Mouse (Mus musculus) lung, postnatal 10 days (tissue): ENCODE measurements at regions not wholly inside any gene's neighbourhood (a gene's known extent, or its start where the extent isn't known, plus 50 kb on each side); places are given as distances from the start of the nearest gene placed in this dataset.
A peak's percentile ranks its signal among the peaks of the same experiment; 100 is the strongest.
"Not testable (repeated sequence)": the region's sequence is repeated elsewhere in the genome, so short reads cannot be mapped to it uniquely, and the experiment has no call there.

Source experiments
- DNase-seq: peaks from one replicate; pipeline ENCODE4 v3.0.0; 2021

DNA sequence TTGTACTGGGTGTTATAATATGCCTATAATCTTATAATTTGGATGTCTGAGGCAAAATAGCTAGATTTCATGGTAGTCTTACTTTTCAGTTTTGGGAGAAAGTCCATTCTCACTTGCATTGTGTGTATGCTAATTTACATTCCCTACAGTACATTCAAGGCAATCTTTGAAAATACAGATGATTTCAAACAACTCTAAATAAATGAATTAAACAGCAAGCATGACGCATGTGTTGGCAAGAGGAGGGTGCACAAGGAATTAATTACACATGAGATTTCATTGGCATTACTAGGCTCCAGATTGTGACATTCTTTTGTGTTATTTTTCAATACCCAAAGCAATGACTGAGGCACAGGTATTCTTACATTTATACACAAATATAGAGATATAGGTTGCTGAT, 495.2 kb upstream of the Cypt12 start:
- no peak for DNase-seq

DNA sequence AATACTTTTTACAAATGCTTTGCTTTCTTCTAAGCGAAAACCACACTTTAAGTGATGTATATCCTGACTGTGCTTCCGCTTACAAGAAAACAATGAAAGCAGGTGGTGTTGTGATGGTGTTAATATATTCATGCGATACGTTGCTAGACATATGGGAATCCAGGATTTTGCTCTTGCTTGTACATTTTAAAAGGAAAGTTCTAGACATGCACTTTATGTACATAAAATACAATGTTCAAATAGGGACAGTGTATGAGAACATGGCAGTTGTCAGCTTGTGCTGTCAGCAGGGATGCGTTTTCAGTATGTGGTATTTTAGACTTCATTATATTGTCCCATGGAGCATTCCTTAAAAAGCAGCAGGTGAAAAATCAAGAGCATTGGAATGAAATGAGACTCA, 487.7 kb upstream of the Cypt12 start:
- DNase-seq, result no peak

DNA sequence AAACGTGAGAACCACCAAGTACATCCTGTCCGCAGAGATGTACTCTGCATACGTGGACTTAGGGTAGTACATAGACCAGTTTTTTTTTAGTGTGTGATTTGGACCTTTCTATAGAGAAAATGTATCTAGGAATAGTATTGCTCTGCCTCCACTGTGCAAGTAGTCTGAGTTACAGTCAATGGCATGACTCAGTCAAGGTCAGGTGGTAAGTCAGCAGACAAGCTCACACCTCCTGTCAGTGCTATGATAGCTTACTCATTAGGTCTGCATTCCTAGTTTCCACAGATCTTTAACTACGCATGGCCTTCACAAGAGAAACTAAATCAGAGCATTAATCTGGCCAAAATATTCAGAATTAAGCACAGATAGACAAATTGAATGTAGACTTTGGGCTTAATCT, 486.8 kb upstream of the Cypt12 start:
- DNase-seq, result no peak

DNA sequence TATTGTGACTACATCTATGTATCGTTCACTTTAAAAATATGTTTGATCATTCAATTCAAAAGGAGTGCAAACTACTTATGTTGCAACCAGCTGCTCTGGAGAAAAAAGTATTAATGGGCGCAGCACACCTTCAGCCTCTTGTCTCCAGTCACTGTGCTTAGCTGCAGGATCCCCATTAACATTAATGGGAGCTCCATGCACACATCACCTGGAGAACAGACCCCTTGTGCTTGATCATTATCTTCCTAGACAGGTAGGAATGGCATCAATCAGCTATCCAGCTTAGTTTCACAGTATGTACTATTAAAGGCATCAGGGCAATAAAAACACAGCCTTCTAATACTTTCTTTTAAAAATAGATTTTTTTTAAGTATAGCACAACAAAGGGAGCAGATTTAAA, 474.4 kb upstream of the Cypt12 start:
- DNase-seq, result no peak

DNA sequence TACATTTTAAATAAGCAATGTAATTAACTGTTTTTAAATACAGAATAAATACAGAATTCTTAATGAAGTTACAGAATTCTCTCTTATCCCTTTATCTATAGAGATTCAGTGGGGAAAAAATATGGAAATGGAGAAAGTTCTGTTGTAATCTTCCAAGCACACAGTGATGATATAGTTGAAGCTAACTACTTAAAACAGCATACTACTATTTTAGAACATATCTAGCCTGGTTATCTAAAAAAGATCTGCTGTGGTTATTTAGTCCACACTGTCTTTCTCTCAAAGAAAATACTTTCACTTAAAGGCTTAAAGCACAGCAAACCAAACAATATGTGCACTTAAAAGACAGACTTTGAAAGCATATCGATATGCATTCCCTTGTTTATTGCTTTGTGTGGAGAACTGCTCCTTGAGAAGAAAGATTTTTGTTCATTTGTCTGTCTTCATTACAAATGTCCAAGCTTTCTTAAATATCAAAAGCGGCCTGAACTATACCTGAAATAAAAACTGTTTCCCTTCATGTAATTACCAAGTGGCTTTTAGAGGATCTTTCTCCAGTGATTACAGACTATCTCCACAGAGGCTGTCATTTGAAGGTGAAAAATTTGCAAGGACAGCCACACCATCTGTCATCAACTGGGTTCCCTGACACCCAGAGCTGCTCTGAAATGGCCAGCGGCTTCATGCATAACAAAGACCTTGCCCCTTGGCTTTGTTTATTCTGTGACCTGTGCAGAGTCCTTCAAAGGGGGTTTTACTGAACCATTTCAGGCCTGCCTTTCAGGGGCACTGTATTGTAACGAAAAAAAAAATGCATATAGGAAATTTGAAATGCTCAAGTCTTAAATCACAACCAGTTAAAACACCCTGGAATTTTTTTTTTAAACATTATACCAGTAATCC, 458.7 kb upstream of the Cypt12 start:
- DNase-seq, result no peak

DNA sequence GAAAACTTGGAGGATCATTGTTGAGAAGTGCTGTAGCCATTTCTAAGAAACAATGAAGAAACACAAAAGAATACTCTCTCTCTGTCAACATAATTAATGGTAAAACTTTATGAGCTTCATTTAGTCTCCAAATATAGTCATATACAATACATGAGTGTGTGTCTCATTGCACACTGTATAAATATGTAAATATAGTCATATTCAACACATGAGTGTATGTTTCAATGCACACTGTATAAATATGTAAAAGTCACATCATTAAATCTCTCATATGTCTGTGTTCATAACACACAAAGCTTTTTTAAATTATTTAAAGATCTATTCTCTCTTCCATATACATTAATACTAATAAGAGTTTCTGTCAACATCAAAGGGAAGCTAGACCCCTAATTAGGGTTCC, 457.6 kb upstream of the Cypt12 start:
- no peak for DNase-seq

DNA sequence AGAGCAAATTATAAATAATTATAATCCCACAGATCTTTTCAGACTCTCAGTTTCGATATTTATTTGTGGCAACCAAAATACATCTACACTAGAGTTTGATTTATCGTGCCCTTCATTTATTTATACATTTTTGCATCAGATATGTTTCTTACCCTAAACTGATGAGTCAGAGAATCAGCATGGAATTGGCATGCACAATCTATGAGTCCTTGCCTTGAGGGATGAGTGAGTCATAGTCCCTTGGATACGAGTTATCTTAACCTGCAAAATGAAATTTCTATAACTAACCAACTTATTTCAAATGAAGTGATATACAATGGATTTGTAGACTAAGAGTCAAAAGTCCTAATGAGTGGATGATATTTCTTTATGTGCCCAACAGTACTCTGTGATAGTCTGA, 449.9 kb upstream of the Cypt12 start:
- no peak for DNase-seq

DNA sequence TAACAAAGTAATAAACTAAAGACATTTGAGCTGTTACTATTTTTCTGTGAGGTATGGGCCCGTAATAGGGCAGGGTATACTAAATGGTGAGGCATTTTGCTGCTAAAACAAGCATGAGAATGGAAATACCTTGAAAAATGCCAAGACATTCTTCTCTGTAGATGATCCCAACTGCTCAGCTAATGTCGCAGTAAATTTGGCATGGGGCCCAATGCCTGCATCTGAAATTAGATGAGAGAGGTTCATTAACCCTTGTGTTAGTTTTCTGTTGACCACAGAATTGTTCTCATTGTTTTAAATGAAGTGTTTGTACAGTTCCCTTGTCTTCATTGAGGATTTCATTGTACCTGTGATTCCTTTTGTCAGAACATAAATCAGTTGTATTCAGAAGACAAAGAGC, 446.7 kb upstream of the Cypt12 start:
- DNase-seq, result no peak

DNA sequence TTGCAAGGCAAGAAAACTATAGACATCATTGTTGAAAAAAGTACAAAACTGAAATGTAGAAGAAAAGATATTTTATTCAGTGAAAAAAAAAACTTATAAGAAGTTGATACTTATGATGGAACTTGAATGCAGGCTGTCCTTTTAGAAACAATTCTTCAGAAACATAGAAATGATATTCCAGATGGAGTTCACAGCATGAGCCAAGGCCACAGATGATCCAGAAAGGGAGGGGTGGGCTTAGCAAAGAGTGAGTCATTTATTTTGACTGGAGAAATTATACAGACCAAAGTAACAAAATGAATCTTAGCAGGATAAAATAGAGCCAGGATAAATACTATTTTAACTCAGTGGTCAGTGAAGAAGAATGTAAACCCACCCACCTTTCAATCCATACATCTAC, 406.9 kb upstream of the Cypt12 start:
- no peak for DNase-seq

DNA sequence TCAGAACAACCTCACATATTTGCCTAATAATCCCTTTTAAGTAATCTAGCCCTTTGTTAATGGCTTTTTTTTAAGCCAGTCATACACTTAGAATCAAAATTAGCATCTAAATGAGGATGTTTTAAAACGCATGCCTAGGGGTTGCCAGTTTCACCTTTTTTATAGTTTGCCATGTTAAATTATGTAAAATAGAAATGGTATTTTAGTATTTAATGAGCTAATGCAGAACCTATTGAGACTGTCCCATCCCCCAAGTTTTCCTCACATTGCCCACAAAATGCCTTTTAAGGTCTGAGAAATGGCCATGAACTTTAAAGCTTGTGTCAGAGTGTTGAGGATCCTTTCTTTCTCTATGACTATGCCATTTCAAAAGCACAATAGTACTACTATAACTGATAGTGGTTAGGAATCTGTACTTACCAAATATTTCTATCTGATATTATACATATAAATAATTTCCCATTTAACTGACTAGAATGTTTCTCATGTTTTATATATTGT, 400.6 kb upstream of the Cypt12 start:
- DNase-seq, result no peak

DNA sequence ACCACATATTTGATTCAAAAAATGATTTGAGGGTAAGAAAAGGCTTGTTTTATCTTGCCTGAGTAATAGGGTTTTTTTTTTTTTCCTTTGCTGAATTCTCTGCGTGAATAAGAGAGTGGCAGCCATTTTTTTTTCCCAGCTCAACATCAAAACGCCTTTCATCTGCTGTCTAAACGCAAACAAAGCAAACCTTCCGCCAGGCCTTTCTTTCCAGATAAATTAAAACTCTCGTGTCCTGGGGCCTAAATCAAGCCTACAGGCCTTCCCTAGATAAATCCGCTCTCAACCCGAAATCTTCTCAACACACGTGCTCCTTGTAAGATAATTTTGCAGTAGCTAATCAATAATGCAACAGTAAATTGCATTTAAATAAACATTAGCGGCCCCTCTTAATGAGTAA, 365.7 kb upstream of the Cypt12 start:
- no peak for DNase-seq

DNA sequence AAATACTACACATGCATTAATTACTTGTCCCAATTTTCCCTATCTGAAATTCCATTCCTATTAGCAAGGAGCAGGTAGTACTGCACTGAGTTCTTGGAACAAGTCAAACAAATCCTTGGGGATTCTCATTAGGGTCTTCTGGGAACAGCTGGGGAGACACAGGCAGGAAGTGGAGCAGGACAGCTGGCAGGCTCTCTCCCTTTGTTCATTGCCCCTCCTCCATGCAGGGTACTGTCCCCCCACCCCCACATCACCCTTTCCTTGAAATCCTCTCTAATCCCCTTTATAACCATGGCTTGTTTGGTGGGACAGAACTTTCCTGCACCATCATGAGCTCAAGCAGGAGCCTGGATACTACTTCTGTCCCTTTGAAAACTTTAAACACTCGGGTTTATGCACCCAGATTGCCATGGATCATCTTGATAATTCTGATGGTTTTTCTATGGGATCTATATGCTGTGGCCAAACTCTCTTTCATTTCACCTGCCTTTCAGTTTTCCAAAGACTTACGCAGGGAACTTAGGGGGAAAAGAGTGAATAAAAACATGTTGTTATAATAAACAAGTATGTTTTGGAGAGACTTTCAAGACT, 358.2 kb upstream of the Cypt12 start:
- DNase-seq, result no peak

DNA sequence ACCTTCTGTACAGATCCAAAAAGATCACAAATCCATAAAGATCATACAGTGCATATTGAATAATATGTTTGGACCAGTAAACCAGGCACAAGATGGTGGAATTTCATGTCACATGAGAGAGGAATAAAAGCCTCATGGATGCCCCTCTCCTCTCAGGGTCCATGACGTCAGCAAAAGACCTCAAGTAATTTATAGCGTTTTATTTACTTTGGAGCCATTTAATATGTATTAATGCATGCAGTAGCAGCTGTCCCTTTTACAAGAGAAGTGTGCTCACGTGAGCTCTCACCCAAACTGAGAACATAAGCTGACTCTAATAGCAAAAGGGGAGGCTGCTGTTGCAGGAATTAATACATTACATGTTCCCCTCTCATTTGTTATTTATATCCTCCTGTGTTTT, 355.7 kb upstream of the Cypt12 start:
- DNase-seq, result no peak

DNA sequence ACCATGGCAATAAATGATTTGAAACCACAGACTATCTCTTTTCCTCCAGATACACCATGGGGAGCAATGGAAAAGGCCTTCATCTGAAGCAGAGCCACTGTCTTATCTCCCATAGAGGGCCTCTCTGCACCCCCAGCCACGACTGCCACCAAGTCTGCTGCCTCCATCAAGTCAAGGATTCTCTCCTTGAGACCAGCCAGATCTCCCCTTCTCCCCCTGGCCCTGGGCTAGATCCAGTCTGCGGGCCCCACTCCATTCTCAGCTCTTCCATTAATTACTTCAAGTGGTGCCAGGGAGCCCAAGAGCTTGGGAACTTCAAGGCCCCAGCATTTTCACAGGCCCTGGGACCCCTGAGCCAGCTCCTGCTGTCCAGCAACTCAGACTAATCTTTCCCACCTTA, 351.8 kb upstream of the Cypt12 start:
- no peak for DNase-seq

DNA sequence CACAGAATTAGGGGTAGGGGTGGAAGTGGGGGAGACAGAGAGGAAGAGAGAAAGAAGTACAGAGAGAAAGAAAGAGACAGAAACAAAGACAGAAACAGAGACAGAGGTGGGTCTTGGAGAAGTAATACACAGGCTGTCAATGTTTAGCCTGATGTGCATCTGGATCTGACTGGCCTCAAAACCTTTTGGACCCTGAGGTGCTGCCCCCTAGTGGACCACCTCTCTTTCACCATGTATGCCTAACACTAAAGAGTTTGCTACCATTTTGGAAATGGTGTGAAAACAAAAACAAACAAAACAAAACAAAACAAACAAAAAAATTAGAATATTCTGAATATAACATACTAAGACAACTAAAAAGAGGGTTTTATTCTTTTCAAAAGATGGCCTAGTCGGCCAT, 334.7 kb upstream of the Cypt12 start:
- DNase-seq, result no peak

DNA sequence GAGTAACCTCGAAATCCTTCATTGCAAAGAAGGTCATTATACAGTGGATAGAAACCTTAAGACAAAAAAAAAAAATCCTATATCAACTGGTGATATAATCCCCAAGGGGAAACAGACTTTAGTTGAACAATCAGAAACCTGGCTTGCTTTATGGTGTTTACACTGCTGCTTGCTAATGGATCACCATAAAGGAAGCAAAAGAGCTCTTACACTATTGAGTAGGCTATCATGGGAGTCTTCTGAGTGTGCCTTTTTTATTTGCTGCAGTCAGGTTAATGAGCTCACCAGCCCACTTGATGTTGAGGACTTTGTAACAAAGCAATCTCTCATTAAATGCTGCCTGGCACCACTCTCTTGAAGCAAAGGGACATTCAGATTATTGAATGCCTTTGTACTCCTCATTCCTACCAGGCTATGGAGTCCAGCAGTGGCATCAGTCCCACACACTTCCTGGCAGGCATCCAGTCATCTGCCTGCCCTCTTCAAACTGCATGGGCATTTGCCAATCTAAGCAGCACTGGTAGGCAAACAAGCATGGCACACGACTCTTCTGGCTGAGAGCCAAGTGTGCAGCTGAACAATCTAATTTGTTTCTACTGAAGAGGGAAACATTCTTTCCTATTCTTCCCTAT, 331.7 kb upstream of the Cypt12 start:
- peak; percentile 3 for DNase-seq

DNA sequence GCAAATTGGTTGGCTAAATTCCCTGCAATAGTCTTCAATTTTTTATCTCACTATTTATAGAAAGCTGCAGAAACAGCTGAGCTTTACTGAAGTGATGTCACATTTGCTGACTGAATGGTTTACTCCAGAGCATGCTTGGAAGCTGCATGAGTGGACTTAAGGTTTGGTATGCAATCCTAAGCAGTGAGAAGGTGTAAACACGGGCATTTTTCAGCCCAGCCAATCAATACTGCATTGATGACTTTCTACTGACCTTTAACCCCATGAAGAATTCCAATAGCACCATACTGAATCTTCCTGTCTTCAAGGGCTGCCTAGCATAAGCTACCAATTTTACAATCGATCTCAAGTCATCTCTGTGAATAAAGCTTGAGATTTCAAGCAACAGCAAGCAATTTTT, 328.7 kb upstream of the Cypt12 start:
- DNase-seq, result no peak

DNA sequence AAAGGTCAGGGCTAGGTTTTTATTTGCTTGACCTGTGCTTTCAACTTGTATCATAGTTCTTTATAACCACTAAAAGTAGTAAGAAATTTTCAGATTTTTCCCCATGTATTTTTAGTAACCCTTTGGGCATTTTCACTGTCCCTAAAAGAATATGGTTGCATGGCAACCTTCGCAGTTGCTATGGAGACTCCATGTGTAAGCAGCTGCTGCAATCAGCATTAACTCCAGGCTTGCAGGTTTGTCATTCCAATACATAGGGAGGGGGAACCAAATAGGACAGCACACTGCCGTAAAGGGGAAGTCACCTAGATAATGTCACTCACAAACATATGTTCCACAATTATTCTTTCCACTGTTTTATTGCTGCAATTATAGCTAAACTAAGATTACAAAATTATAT, 328.3 kb upstream of the Cypt12 start:
- no peak for DNase-seq

DNA sequence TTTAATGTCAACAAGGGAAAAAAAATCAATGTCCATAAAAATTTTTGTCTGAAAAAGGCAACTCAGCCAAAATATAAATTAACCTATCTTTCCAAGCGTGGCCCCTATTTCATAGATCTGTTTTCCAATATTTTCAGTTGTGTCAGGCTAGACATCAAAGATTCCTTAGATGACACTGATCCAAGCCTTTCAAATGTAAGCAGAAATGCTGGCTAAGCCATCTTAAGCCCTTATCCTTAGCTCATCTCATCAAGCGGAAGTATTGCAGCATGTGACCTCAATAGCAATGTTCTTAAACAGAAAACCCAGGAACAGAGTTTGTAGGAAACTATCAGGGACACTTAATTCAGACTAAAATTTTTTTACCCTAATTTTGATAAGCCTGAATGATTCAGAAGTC, 327.8 kb upstream of the Cypt12 start:
- no peak for DNase-seq

DNA sequence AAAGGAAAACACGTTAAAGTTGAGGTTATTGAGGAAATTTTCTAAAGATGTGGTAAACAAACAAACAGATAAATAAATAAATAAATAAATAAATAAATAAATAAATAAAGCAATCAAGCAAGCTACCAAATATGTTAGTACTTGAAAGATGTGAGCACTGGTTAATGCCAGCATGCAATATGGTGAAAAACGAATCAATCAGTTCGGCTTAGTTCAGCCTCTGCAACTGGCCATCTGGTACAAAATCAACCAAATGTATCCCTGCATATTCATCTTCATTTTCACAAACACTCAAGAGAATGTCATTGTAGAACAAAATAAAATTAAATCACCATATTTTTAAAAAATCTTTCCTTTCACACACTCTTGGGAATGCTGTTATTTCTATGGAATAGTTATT, 315.7 kb upstream of the Cypt12 start:
- no peak for DNase-seq

DNA sequence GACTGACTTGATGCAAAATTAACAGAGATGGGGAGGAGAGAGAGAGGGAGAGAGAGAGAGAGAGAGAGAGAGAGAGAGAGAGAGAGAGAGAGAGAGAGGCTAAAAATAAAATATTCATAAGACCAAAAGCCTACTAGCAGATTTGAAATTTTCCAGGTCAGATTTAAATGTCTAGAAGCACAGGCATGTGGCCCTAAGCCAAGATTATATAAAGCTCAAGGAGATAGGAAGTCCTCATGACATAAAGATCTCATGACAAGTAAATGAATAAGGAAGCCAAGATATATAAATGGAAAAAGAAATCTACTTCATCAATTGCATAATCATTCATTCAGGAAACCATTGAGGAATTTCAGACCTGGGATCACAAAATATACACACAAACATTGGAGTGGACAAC, 311.9 kb upstream of the Cypt12 start:
- no peak for DNase-seq

DNA sequence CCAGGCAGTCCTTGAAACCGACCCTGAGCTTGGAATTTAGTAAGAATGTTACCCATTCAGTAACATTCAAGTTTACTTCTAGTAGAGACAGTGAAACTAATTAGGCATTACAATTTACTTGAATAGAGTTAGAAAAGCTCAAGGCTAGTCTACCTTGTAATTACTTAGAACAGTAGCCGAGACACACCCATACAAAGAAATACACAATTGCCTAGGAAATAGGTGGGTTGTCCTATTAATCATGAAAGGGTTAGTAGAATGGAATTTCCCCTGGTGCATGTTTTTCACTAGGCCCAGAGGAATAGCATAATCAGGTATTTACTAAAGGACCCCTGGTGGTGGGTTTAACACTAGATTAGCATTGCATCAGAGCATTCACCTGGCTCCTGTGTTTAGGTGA, 288.2 kb upstream of the Cypt12 start:
- DNase-seq, result not testable (repeated sequence)

DNA sequence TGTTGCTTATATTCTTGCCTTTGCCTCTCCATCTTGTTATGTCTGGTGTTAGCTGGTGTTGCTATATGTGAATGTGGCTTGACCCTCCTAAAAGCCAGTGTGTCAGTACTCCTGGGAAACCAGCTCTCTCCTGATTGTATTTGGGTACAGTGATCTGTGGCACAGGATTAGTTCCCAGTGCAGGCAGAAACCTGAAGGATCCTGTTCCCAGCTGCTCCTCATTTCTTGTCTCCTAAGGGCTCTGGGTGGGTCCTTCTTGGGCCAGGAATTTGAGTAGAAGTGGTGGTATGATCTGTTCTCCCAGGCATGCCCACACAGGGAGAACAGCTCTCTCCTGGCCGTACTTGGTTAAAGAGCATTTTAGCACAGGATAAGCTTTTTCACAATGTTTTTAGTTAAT, 286.2 kb upstream of the Cypt12 start:
- DNase-seq, result no peak

DNA sequence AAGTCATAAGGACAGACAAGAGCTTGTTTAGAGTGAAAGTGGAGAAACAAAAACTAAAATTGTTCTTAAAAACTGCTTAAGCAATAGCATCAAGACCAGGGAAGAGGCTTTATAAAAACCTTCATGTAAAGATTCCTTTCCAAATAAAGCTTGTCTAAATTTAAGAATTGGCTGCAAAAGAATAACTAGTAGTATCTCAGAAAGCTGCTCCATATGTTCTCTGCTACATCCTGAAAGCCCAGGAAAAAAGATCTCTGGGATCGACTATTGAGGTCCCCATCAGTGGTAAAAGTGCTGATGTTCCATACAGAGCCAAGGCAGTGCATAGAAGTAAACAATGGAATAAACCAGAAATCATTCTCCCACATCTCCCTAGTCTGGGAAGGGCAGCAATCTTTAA, 281.2 kb upstream of the Cypt12 start:
- no peak for DNase-seq
